Mouse (Mus musculus): ENCODE measurements around the gene Nrgn.

The Nrgn gene

GRCm38 (mm10) chr9:37530031-37530887 lies 22.4 kb downstream of the Nrgn start:
- no peak for DNase-seq (ENCODE audit: extremely low read depth, insufficient read length, low spot score)

- no peak for DNase-seq (ENCODE audit: extremely low read depth, insufficient read length, low spot score)
These were observed 24.3 kb downstream of the Nrgn start for GRCm38 (mm10) chr9:37528225-37528970.

- DNase-seq (ENCODE audit: extremely low read depth, insufficient read length, low spot score): no peak
These were observed 25.1 kb downstream of the Nrgn start, which contains the start of gene Esam for GRCm38 (mm10) chr9:37527396-37528224. Esam (plus strand) TSS chr9:37528078.

- no peak for DNase-seq (ENCODE audit: extremely low read depth, insufficient read length, low spot score)
These were observed 26.0 kb downstream of the Nrgn start for GRCm38 (mm10) chr9:37526443-37527395.

- no peak for DNase-seq (ENCODE audit: extremely low read depth, insufficient read length, low spot score)
These were observed 27.2 kb downstream of the Nrgn start for GRCm38 (mm10) chr9:37525461-37525860.

GRCm38 (mm10) chr9:37519995-37520394 lies 32.7 kb downstream of the Nrgn start:
- no peak for DNase-seq (ENCODE audit: extremely low read depth, insufficient read length, low spot score)

- DNase-seq (ENCODE audit: extremely low read depth, insufficient read length, low spot score): no peak
These were observed 33.7 kb downstream of the Nrgn start for GRCm38 (mm10) chr9:37518991-37519390.

GRCm38 (mm10) chr9:37517467-37517866 lies 35.2 kb downstream of the Nrgn start:
- no peak for DNase-seq (ENCODE audit: extremely low read depth, insufficient read length, low spot score)

- DNase-seq (ENCODE audit: extremely low read depth, insufficient read length, low spot score): no peak
These were observed 38.2 kb downstream of the Nrgn start for GRCm38 (mm10) chr9:37514456-37514855.

- no peak for DNase-seq (ENCODE audit: extremely low read depth, insufficient read length, low spot score)
These were observed 40.6 kb downstream of the Nrgn start for GRCm38 (mm10) chr9:37512097-37512496.

GRCm38 (mm10) chr9:37506023-37506422 lies 46.7 kb downstream of the Nrgn start:
- no peak for DNase-seq (ENCODE audit: extremely low read depth, insufficient read length, low spot score)

GRCm38 (mm10) chr9:37504348-37504747 lies 48.4 kb downstream of the Nrgn start:
- no peak for DNase-seq (ENCODE audit: extremely low read depth, insufficient read length, low spot score)

- no peak for DNase-seq (ENCODE audit: extremely low read depth, insufficient read length, low spot score)
These were observed 51.5 kb downstream of the Nrgn start for GRCm38 (mm10) chr9:37501170-37501569.

- no peak for DNase-seq (ENCODE audit: extremely low read depth, insufficient read length, low spot score)
These were observed 52.5 kb downstream of the Nrgn start for GRCm38 (mm10) chr9:37500201-37500600.

- no peak for DNase-seq (ENCODE audit: extremely low read depth, insufficient read length, low spot score)
These were observed 56.4 kb downstream of the Nrgn start for GRCm38 (mm10) chr9:37496325-37496724.

GRCm38 (mm10) chr9:37495761-37496160 lies 56.9 kb downstream of the Nrgn start:
- no peak for DNase-seq (ENCODE audit: extremely low read depth, insufficient read length, low spot score)
